Mouse (Mus musculus) retina, adult 2 months (tissue): ENCODE results near the gene Trpv3.

Experiments used
- DNase-seq: peaks from one replicate; pipeline ENCODE4 v3.0.0-alpha.2; 2012; ENCODE audit warnings: low read depth, low spot score

Trpv3 gene

GRCm38 (mm10) chr11:73267267-73267666 lies at the start of gene Trpv3:
TSS of gene Trpv3 (plus strand) at chr11:73267388.
- DNase-seq: no peak

- DNase-seq: no peak
These were observed 47.5 kb upstream of the Trpv3 start for GRCm38 (mm10) chr11:73219671-73220070.

GRCm38 (mm10) chr11:73220651-73221050 lies 46.5 kb upstream of the Trpv3 start:
- DNase-seq: no peak

- DNase-seq: no peak
These were observed 44.3 kb upstream of the Trpv3 start for GRCm38 (mm10) chr11:73222846-73223245.

- DNase-seq: no peak
These were observed 43.2 kb upstream of the Trpv3 start for GRCm38 (mm10) chr11:73223966-73224365.

DNA sequence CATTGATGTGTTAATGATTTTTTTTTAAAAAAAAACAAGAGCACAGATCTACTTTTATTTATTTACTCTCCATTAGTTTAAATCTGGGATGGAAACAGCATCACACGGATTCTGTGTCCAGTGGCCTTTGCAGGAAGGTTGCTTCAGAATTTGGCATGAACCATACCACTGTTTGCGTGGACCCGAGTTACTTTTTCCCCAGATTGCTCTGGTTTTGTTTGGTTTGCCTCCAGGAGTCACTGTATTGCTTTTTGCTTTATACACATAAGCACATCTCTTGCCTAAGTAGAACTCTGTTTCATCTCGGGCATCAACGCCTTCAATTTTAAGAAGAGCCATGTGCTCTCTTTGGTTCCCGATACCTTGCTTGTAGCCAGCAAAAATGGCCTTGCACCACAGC lies 41.3 kb upstream of the Trpv3 start:
- DNase-seq: no peak

- DNase-seq: no peak
These were observed 38.3 kb upstream of the Trpv3 start for GRCm38 (mm10) chr11:73228881-73229280.

- no peak for DNase-seq
These were observed 37.1 kb upstream of the Trpv3 start for GRCm38 (mm10) chr11:73230081-73230480.

DNA sequence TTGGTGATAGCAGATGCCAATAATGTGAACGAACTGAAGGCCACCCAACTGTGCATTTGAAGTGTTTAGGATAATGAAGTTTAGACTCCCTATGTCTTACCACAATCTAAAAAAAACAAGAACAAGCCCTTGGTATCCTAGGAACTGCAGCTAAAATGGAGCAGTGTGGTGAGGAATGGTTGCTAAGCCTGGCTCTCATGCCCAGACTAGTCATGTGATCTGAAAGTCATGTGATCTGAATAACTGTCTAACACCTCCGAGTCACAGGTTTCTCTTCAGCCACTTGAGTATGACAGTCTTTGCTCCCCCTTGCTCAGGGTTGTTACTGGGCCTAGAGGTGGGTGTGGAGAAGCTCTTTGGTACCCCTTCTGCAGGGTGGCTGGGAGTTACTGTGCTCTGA lies 34.7 kb upstream of the Trpv3 start:
- no peak for DNase-seq

- DNase-seq: no peak
These were observed 33.2 kb upstream of the Trpv3 start, which contains the start of gene Trpv1 for GRCm38 (mm10) chr11:73233992-73234391. TSS of gene Trpv1 (plus strand) at chr11:73234292.

DNA sequence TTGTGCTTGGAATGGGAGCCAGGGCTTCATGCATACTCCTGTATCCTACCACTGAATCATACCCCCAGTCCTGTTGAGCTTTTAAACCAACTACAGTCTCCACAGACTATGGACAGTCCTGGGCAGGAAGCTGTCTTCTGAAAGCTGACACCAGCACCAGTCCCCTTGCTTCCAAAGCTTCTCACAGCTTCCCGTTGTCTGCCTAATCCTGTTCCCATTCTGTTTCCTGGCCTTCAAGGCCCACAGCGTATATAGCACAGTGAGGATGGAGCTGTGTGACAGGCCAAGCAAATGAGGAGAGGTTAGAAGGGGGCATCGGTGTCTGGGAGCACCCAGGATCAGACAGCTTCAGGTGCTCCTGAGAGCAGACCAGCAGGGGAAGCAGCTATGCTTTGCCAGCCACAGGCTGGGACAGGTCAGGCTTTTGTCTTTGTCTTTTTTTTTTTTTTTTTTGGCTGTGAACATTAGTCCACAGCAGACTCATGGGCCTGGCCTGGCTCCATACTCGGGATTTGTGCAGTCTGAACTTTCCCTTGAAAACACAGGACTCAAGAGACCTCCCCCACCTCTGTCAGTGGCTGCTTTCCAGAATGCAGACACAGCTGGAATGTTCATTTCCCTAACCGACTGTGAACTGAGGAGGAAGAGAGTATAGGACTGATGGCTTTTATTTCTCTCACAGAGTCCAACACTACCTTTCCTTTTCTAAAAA lies 31.0 kb upstream of the Trpv3 start:
- DNase-seq: no peak

DNA sequence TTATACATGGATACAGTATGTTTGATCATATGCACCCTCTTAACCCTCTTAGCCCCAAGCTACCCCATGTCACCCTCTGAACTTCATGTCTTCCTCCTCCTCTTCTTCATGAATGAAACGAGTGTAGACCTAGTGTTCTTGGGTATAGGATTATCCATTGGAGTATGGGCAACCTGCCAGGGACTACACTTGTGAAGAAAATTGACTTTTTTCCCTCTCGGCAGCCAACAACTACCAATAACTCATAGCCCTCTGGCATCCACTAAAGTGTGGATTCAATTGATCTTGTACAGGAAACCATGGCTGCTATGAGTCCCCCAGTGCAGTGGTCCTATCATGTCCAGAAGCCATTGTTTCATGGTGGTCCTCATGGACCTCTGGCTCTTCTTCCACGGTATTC lies 30.5 kb upstream of the Trpv3 start:
- no peak for DNase-seq

GRCm38 (mm10) chr11:73242199-73242598 lies 25.0 kb upstream of the Trpv3 start:
- no peak for DNase-seq

DNA sequence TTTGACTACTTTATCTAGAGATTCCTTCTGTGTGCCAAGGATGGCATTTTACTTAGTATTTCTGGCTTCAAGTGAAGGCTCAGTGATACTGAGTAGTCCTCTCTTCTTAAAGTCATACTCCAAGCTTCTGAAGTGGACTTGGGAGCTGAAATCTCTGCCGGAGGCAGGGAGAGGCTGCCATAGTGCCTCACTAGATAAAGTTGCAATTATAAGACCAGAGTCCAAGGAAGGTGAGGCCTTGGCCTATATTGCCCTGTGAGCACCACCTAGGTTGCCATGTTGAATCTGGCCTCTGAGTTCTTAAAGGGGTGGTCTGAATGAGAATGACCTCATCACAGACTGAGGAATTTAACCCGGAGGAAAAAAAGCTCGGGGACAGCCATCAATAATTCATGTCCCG lies 24.4 kb upstream of the Trpv3 start:
- DNase-seq: no peak

DNA sequence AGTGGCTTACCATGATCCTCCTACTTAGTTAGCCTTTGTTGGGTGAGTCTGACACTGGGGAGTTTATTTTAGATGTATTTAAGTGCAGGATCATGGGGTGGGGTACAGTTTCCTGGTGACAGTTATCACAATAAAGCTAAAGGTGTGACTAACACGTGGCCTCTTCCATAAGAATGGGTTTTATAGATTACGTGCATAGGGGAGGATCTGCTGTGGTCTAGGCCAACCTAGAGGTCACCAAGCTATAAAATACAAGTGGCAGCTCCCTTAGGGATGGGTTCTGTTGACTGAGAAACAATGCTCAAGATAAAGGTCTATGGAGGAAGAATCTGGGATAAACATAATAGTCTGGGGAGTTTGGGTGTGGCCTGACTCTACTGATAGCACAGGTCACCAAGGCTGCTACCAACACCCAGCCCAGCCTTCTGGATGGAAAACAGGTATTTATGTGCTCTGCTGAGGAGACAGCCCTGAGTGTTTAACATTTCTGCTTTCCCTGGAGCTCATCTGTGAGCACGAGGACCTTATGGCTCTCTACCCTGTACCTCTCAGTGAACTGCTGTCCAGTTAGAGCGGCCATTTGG lies 9.7 kb upstream of the Trpv3 start:
- DNase-seq: no peak

DNA sequence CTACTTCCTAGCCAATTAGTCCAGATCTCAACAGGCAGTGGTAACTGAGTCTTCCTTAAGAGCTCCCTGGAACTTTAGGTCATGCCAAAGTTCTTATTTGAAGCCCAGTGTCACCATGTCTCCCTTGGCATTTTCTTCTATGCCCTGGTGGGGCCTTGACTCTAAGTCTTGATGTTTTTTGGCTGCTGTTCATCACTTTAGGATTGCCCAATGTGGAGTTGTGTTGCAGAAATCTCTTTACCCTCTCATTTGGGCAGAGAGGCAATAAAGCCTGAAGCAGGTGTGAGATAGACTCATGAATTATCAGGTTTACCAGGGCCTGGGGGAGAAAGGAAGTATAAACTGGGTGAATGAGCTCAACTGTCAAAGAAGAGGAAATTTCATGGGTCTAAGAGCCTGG lies 8.5 kb upstream of the Trpv3 start:
- no peak for DNase-seq

- no peak for DNase-seq
These were observed 6.7 kb upstream of the Trpv3 start for GRCm38 (mm10) chr11:73260457-73260856.

GRCm38 (mm10) chr11:73261385-73261784 lies 5.8 kb upstream of the Trpv3 start:
- DNase-seq: no peak

DNA sequence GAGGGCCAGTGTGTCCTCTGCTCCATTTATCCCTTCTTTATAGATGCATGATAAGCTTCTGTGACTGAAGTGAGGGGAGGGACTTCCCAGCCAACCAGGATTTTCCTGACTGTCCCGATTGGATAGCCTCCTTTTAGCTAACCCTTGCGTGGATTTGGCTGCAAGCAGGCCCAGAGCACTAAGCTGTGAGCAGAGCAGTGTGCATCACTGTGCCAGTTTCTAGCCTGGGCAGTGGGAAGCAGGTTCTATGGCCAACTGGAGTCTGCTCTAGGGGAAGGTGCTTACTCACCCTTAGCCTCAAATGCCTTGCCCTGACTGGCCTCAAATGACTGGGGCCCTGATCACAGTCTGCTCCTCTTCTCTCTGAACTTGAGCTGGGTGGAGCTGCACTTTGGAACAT lies 7.6 kb downstream of the Trpv3 start:
- DNase-seq: no peak

DNA sequence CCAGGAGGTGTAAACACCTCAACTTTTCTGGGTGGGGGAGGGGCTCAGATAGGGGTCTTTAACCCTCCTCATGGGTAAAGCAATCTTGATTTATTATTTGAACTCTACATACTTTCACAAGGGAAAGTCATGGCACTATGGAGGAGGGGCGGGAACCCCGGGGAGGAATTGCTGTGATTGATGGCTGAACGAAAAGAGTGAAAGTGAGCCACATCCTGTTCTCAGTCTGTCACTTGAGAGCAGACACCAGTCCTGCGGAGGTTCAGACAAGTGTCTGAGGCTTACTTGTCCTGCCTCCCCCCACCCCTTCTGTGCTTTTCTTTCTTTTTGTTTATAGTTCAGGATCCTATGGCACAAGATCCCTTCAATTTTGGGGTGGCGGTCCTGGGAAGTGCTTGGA lies 13.5 kb downstream of the Trpv3 start:
- DNase-seq: no peak

GRCm38 (mm10) chr11:73281528-73282027 lies 14.4 kb downstream of the Trpv3 start:
- DNase-seq: peak; percentile 38

- DNase-seq: no peak
These were observed 16.2 kb downstream of the Trpv3 start for GRCm38 (mm10) chr11:73283369-73283768.

DNA sequence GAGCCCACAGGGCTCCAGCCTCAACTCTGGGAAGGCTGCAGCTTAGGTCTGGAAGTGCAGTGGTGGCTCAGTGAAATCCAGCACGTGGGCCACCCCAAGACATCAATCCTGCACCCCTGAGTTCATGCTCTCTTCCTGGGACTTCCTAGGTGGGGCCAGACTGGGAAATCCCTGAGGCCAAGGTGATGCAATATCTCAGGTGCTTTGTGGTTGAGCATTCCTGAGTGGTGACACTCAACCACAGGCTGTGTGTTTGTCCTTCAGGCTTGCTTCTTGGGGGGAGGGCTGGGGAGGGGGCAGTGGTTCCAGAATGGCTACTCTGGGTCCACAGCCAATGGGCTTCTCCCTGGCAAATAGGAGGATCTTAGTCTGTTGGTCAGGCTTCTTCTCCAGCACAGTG lies 16.7 kb downstream of the Trpv3 start:
- DNase-seq: no peak
